Mouse (Mus musculus): ENCODE data around the gene Cox7a2l. TPM values are rescaled to one million over a fixed set of nuclear protein-coding genes. Genes with fewer than 3 reads are reported as not detected.
A peak's percentile ranks its signal among the peaks of the same experiment; 100 is the strongest.

Cox7a2l gene
- polyA plus RNA-seq, 1 experiment from 2014 or later = 238 TPM

DNA sequence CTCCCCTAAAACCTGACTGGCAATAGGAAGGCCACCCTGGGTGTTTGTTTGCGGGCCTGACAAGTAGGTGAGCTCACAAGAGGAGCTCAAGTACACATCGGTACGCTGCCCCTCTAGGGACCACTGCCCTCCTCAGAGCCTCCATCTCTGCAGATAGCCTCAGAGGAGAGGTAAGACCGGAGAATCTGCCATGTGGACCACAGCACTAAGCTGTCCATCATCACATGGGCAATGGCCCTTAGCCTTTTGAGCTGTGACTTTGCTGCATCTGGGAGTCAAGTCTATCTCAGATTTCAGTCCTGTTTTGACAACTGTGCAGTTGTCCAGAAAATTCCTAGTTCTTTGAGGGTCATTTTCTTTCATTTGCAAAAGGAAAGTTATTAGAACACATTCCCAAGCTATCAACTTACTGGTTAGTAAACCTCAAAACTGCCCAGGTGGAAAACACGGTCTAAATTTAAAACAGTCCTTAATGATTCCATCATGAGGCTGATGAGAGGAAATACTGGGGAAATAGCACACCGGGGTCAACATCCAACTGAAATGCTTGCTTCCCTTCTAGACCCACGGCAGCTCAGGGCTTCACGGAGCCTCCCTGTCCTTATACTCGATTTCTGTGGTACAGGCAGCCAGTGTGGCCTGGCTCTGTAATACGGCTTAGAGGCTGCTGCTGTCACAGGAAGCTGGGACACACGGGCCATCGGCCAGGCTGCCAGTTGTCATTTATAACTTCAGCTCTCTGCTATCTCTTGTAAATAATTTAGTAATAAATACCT, 22.3 kb upstream of the Cox7a2l start:
- H3K36me3 ChIP-seq (ENCODE audit: inconsistent target) = no peaks in the 10 kb centered on the region
- no peaks in the 10 kb centered on the region for H3K79me2 ChIP-seq (ENCODE audit: inconsistent target)
- no peak overlapping the region for H3K27ac ChIP-seq
- no peak overlapping the region for H3K4me3 ChIP-seq (ENCODE audit: inconsistent target)
- WGBS (ENCODE audit: missing documents) = 51% methylated on average over 12 of the region's 12 CpGs

DNA sequence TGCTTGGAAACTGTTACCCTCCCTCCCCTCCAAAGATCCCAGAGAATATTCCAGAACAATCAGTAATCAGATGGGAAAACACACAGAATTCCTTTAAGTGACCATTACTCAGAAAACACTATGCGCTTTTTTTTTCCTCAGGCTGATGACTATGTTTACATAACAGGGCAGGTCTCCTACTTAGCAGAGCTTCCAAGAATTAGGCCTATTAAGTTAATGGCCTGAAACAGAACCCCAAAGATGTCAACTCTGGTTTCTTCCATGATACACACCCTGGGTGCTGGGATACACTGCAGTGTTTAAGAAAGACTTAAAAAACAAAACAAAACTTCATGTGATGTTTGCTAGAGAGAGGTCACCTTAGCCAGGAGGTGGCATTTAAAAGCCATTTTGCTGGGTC, 21.6 kb upstream of the Cox7a2l start:
- Histone ChIP-seq H3K79me2 (ENCODE audit: inconsistent target) (no peaks in the 10 kb centered on the region), H3K27ac (no peak overlapping the region), H3K4me3 (ENCODE audit: inconsistent target) (no peak overlapping the region), H3K36me3 (ENCODE audit: inconsistent target) (no peaks in the 10 kb centered on the region)
- 100% methylated on average over 1 of the region's 1 CpGs for WGBS (ENCODE audit: missing documents)

DNA sequence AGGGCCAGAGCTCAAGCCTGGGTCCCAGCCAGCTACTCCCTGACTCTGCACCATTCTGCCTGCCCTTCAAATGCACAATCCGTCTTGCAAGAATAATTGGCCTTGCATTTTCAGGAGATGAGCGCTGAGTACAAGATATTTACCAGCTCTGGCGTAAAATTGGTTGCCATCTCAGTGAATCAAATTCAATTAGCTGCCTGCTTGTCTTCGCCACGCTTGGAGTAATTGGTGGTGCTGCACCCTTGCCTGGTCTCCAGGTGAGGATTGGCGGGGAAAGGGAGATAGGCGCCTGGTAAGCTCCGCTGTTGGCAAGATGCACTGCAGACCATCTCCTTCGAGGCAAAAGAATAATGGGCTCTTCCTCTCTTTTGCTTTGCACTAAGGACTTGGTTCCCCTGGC, 21.0 kb upstream of the Cox7a2l start:
- H3K36me3 ChIP-seq (ENCODE audit: inconsistent target) = no peaks in the 10 kb centered on the region

DNA sequence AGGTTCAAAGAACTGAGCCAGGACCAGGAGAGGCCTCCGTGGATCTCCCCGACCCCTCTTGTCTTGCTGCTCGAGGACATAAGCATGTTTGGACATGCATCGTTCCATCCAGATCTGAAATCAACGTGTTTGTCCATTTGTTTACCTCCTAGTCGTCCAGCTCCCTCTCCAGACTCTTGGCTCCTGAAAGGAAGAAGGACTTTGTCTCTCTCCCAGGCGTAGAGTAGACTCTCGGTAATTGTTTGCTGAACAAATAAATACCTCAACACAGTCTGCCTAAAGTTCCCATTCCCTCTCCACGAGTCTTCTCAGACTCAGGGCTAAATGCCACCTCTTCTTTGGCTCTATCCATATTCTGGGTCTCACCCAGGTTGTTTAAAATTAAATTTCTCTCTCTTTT, 16.0 kb upstream of the Cox7a2l start:
- Histone ChIP-seq H3K4me3 (ENCODE audit: inconsistent target) (no peak overlapping the region), H3K36me3 (ENCODE audit: inconsistent target) (no peaks in the 10 kb centered on the region), H3K79me2 (ENCODE audit: inconsistent target) (no peaks in the 10 kb centered on the region), H3K27ac (no peak overlapping the region)
- WGBS (ENCODE audit: missing documents) = 89% methylated on average over 9 of the region's 9 CpGs

More for the DNA sequence above, 21.0 kb upstream of the Cox7a2l start:
- 91% methylated on average over 9 of the region's 9 CpGs for WGBS (ENCODE audit: missing documents)
- no peaks in the 10 kb centered on the region for H3K79me2 ChIP-seq (ENCODE audit: inconsistent target)
- no peak overlapping the region for H3K4me3 ChIP-seq (ENCODE audit: inconsistent target)
- H3K27ac ChIP-seq = no peak overlapping the region

DNA sequence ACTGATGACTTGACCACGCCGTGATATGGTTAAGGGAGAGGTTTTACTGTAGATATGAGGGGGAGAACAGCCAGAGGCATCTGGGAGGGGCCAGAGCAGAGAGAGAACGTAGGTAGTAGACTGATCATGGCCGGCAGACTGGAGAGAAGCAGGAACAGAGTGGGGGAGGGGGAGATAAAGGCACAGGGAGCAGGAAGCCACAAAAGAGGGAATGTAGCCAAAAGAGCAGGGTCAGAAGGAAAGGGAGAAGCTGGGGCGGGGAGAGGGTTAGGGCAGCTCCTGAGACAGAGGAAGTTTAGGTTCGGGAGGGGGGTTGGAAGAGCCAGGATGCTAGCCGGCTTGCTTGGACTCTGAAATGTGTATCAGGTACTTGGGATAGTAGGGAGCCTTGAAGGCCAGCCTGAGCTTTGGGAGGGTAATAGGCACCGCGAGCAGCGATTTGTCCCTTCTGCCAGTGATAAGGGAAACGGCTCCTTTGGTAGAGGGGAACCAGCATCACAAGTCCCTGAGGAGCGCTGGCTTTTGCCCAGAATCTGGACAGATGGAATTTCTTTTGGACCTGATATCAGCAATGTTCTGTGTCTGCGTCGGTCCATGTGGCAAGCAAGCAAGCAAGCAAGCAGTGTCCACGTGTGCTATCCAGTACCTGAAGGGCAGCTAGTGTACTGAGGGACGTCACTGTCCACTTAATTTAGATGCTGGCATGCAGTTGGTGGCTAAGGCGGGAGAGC, 10.7 kb upstream of the Cox7a2l start:
- peak overlapping the region; percentile 45 for H3K27ac ChIP-seq
- H3K4me3 ChIP-seq (ENCODE audit: inconsistent target) = no peak overlapping the region
- no peaks in the 10 kb centered on the region for H3K36me3 ChIP-seq (ENCODE audit: inconsistent target)
- WGBS (ENCODE audit: missing documents) = 44% methylated on average over 17 of the region's 17 CpGs
- H3K79me2 ChIP-seq (ENCODE audit: inconsistent target) = no peaks in the 10 kb centered on the region

DNA sequence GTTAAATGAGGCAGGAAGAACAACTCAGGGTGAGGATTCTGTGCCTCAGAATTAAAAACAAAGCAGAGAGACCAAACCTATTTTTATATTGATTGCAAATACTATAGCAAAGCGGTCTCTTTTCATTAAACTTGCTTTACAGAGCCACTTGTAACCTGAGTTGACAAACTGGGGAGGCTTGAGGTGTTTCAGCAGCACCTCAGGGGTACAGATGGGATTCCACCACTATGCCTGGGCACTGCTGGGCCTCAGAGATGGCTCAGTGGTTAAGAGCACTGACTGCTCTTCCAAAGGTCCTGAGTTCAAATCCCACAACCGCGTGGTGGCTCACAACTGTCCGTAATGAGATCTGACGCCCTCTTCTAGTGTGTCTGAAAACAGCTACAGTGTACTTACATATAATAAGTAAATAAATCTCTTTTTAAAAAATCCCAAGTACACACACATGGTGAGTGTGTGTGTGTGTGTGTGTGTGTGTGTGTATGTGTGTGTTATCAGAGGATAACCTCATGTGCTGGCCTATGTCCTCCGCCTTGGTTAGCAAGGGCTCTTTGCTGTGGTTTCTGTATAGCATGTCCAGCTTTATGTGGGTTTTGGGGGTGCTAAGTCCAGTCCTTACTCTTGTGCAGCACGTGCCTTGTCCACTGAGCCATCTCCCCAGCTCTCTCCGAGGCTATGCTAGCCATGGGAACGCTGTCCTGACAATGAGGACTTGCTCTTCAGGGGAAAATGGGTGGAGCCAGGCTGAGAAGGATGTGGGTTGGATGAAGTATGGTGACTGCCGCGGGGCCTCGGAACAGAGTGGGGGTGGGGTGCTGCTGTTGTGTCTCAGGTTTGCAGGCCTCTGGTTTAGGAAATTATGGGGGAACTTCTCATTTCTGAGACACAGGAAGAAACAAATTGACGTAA, 9.7 kb upstream of the Cox7a2l start:
- H3K27ac ChIP-seq = peak overlapping the region; percentile 45
- H3K4me3 ChIP-seq (ENCODE audit: inconsistent target) = no peak overlapping the region
- 43% methylated on average over 13 of the region's 13 CpGs for WGBS (ENCODE audit: missing documents)
- no peaks in the 10 kb centered on the region for H3K36me3 ChIP-seq (ENCODE audit: inconsistent target)
- H3K79me2 ChIP-seq (ENCODE audit: inconsistent target) = no peaks in the 10 kb centered on the region

DNA sequence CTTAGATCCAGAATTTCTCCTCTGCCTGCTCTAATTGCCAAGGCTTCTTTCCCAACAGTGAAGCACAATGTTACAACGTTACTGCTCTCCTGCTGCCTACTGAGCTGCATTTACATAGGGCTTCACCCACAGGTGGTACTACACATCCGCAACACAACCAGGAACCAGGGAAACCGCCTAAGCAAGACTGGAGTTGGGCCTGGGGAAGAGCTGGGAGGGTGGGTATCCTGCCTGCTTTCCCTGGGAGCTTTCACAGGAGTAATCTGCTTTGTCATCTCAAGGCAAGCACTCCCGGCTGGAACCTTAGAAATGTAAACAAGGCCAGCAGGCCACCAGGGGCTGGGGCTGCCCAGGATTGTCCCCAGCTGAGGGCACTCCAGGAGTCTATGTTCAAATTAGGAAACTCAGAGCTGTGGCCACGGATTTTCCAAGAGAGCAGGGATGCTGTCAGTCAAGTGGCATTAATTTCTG, 9.0 kb upstream of the Cox7a2l start:
- Histone ChIP-seq H3K36me3 (ENCODE audit: inconsistent target) (no peaks in the 10 kb centered on the region), H3K79me2 (ENCODE audit: inconsistent target) (no peaks in the 10 kb centered on the region), H3K4me3 (ENCODE audit: inconsistent target) (no peak overlapping the region), H3K27ac (no peak overlapping the region)
- whole genome bisulfite sequencing (ENCODE audit: missing documents) = 70% methylated on average over 5 of the region's 5 CpGs

DNA sequence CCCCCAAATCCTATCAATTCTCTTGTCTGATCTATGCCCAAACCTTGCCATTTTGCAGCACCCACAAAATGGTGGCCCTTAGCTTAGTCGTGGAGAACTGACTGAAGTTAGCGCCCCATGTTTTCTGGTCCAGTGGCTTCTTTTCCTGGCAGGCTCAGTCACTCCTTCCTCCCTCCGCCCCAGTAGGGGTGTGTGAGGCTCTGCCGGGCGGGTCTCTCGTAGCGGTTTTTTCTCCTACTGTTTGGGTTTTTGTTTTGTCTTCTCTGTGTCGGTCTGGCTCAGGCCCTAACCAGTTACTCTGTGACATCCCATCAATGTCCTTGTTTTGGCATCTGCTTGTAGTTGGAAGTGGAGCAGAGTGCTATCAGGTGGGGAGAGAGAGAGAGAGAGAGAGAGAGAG, 8.5 kb upstream of the Cox7a2l start:
- no peaks in the 10 kb centered on the region for H3K36me3 ChIP-seq (ENCODE audit: inconsistent target)
- WGBS (ENCODE audit: missing documents) = 33% methylated on average over 8 of the region's 8 CpGs
- H3K27ac ChIP-seq = no peak overlapping the region

DNA sequence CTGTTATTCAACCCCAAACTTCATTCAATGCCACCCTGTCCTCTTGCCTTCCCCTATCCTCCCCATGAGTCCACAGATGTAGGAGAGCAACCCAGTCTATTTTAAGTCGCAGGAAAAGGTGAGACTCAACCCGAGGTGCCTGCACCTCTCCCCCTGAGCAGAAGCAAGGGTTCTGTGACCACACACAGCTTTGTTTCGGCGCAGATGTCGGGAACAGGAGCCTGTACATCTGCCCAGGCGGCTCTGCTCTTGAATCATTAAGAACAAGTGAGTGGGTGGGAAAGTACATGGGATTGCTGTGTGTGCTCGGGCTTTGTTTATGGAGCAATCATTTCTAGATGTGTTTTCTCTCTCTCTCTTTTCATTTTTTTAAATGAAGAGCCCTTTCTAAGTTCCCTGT, 7.6 kb upstream of the Cox7a2l start:
- WGBS (ENCODE audit: missing documents) = 81% methylated on average over 7 of the region's 7 CpGs
- Histone ChIP-seq H3K4me3 (ENCODE audit: inconsistent target) (no peak overlapping the region), H3K36me3 (ENCODE audit: inconsistent target) (no peaks in the 10 kb centered on the region), H3K79me2 (ENCODE audit: inconsistent target) (no peaks in the 10 kb centered on the region), H3K27ac (no peak overlapping the region)

More for the DNA sequence above, 8.5 kb upstream of the Cox7a2l start:
- H3K79me2 ChIP-seq (ENCODE audit: inconsistent target) = no peaks in the 10 kb centered on the region
- no peak overlapping the region for H3K4me3 ChIP-seq (ENCODE audit: inconsistent target)

DNA sequence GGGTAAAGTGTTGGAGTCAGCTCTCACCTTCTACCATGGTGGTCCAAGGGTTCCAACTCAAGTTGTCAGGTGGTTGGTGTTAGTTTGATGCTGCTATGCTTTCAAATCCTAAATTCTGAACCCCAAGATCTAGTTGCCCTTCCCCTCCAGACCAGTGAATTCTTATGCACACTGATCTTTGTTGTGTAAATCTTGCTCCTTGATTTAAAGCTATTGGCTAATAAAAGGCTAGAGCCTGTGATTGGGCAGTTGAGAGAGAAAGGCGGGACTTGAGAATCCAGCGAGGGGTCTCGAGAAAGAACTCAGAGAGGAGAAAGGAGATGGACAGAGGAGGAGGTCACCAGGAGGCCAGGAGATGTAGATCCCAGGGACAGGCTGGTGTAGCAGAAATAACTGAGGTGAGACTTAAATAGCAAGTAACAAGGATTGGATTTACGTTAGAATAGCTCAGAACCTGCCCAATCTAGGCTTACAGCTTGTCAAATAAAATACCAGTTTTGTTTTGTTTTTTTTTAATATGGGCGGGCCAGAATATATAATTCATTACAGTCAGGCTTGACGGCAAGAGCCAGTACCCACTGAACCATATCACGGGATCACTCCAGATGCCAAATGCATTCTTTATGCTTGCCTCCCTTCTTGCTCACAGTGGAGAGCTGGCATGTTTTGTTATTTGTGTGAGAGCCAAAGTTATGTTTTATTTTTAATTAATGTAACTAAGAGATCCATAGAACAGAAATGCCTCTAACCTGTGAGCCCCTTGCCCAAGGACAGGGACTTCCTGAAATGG, 5.7 kb upstream of the Cox7a2l start:
- 88% methylated on average over 7 of the region's 7 CpGs for WGBS (ENCODE audit: missing documents)
- Histone ChIP-seq H3K36me3 (ENCODE audit: inconsistent target) (no peaks in the 10 kb centered on the region), H3K27ac (no peak overlapping the region), H3K4me3 (ENCODE audit: inconsistent target) (no peak overlapping the region), H3K79me2 (ENCODE audit: inconsistent target) (no peaks in the 10 kb centered on the region)

DNA sequence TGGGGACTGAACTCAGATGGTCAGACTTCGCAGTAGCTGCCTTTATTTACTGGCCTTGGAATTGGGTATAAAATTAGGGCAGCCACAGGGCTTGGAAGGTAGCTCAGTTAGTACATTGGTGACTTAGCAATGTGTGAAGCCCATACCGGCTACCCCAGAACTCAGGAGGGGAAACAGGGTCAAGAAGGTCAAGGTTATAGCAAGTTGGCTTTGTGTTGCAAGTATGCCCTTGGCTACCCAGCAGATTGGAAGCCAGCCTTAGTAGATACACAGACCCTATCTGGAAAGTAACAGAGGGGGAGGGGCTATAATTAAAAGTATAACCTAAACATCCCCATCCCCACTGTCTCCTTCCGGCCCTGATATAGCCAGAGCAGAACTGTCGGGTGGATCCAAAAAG, 4.8 kb upstream of the Cox7a2l start:
- 91% methylated on average over 4 of the region's 4 CpGs for WGBS (ENCODE audit: missing documents)
- Histone ChIP-seq H3K27ac (no peak overlapping the region), H3K4me3 (ENCODE audit: inconsistent target) (no peak overlapping the region), H3K79me2 (ENCODE audit: inconsistent target) (no peaks in the 10 kb centered on the region), H3K36me3 (ENCODE audit: inconsistent target) (no peaks in the 10 kb centered on the region)

DNA sequence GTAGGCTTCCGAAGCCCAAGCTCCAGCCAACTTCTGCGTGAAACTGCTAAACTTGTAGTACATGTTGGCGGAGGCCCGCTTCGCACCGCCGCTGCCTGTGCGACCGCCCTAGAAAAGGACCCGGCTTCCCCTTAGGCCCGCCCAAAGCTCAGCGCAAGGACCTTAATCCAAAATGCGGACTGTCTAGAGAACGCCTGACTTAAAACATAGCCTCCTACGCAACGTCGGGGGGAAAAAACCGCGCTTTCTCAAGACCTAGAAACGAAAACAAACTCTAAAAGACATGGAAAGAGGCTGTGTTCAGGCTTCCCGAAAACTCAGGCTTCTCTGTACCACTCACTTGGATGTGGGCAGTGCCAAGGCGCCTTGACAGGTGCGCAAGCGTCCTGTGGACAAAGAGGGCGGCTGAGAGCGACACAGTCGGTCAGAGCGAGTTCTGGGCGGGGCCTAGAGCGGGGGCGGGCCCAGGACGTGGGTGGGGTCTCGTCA, 2.9 kb downstream of the Cox7a2l start:
- H3K27ac ChIP-seq = peak overlapping the region; percentile 92
- peak overlapping the region; percentile 81 for H3K4me3 ChIP-seq (ENCODE audit: inconsistent target)
- under 1% methylated on average over 33 of the region's 33 CpGs for WGBS (ENCODE audit: missing documents)
- H3K79me2 ChIP-seq (ENCODE audit: inconsistent target) = peaks cover 47% of the 10 kb centered on the region
- no peaks in the 10 kb centered on the region for H3K36me3 ChIP-seq (ENCODE audit: inconsistent target)

DNA sequence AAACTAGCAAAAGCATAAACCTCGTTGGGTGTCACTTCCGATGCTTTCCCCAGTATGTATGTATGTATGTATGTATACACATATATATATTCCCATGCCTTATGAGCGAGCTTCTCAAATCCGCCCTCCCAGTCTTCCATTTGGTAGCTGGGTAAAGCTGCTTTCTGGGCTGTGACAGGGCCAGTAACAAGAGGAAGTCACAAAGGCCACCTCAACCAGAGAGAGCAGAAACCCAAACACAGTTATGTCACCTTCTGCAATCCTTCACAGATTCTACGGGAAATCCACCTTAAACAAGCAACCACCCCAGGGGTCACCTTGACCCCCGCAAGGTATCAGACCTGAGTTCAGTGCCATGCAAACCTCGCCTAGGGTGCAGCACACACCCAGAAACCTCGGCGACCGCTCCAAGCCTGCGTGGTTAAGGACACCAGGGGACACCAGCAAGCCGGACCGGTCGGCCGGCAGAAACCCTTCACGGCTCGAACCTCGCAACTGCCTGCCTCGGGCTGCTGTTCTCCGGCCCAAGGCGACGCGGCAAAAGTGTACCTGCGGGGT, 3.4 kb downstream of the Cox7a2l start:
- H3K79me2 ChIP-seq (ENCODE audit: inconsistent target) = peaks cover 52% of the 10 kb centered on the region
- no peaks in the 10 kb centered on the region for H3K36me3 ChIP-seq (ENCODE audit: inconsistent target)
- peak overlapping the region; percentile 81 for H3K4me3 ChIP-seq (ENCODE audit: inconsistent target)
- WGBS (ENCODE audit: missing documents) = under 1% methylated on average over 24 of the region's 24 CpGs
- peak overlapping the region; percentile 92 for H3K27ac ChIP-seq

Data from macrophage (primary cell).